Mouse (Mus musculus): ENCODE measurements around the gene Gstt3.

DNA sequence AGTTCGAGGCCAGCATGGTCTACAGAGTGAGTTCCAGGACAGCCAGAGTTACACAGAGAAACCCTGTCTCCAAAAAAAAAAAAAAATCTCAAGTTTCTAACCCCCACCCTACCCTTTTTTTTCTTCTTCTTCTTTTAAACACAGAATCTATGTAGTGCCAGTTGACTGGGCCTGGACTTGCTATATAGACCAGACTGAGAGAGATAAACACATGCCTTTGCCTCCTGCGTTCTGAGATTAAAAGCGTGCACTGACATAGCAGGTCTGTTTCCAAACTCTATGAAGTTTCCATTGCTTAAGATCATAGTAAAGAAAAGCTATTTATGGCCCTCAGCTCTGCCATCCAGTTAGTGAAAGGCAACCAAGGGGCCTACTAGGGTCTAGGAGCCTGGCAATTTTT, 18.8 kb downstream of the Gstt3 start:
- no peak for TF ChIP-seq POLR2A (IDR thresholded peaks at IDR 0.05; ENCODE audit: control insufficient read depth, low read depth, low read length)
- no peak for TF ChIP-seq CTCF (IDR thresholded peaks at IDR 0.05; ENCODE audit: control insufficient read depth, insufficient read depth, insufficient replicate concordance, low read depth, low read length)
